Mouse (Mus musculus) heart, adult 2 months (tissue): ENCODE measurements around the gene Fam171a2. TPM values are rescaled to one million over a fixed set of nuclear protein-coding genes. Genes with fewer than 3 reads are reported as not detected.

ENCODE experiments used
- DNase-seq, 2 experiments: peaks; one replicate each; pipeline ENCODE4 v3.0.0; 2021
- H3K27ac ChIP-seq: fragments of 200-600 bp; 2 replicates; pipeline ENCODE4 v1.8.1; 2022
- H3K27me3 ChIP-seq: fragments of 200-500 bp; 2 replicates; pipeline ENCODE4 v1.6.1; 2012; ENCODE audit warnings: mild to moderate bottlenecking, low read length, inconsistent platforms, mixed read lengths; ENCODE audit not compliant: control insufficient read depth, insufficient read depth
- H3K36me3 ChIP-seq: fragments of 200-500 bp; 2 replicates; pipeline ENCODE4 v1.6.1; 2012; ENCODE audit warnings: low read length, inconsistent platforms; ENCODE audit not compliant: control insufficient read depth, insufficient read depth
- H3K4me1 ChIP-seq: fragments of 200-500 bp; 2 replicates; pipeline ENCODE4 v1.6.1; 2011; ENCODE audit warnings: low read length; ENCODE audit not compliant: control insufficient read depth, insufficient read depth
- H3K4me3 ChIP-seq: fragments of 200-600 bp; 2 replicates; pipeline ENCODE4 v1.8.1; 2022
- H3K79me2 ChIP-seq: fragments of 200-500 bp; replicated peaks from 2 replicates; pipeline ENCODE4 v1.6.1; 2012; ENCODE audit warnings: mild to moderate bottlenecking, inconsistent platforms, low read length, moderate library complexity, mixed read lengths; ENCODE audit not compliant: control insufficient read depth, insufficient read depth
- H3K9ac ChIP-seq: fragments of 200-500 bp; 2 replicates; pipeline ENCODE4 v1.6.1; 2012; ENCODE audit warnings: low read depth, mild to moderate bottlenecking, control low read depth, inconsistent platforms, low read length, mixed read lengths
- CTCF ChIP-seq: fragments of 200-600 bp; IDR thresholded peaks from 2 replicates; pipeline ENCODE4 v1.8.1; 2022; ENCODE audit warnings: antibody characterized with exemption, mild to moderate bottlenecking, moderate library complexity
- EP300 ChIP-seq: fragments of 200-500 bp; IDR thresholded peaks from 2 replicates; pipeline ENCODE4 v1.6.1; 2011; ENCODE audit warnings: low read depth, low read length, control low read depth; ENCODE audit not compliant: insufficient read depth
- POLR2A ChIP-seq: fragments of 200-500 bp; IDR thresholded peaks from 2 replicates; pipeline ENCODE4 v1.6.1; 2011; ENCODE audit warnings: mild to moderate bottlenecking, low read depth, low read length, control low read depth; ENCODE audit not compliant: insufficient read depth
- WGBS: fragments of 180-500 bp; shearing (Covaris S2); methylation state at CpG from one replicate; pipeline ENCODE4 v1.1.7; 2018; 5-methylcytosine and 5-hydroxymethylcytosine counted together
- intact Hi-C: fragments of 180-260 bp; cut with DNase I; formaldehyde crosslinking; loops from one replicate; pipeline ENCODE4 v1.15.1; 2025
- polyA plus RNA-seq: library from polyadenylated mRNA; depleted of rRNA; stranded (reverse); fragments of >200 nt; gene quantifications from 2 replicates; pipeline ENCODE4 v1.2.3, GENCODE M21; 2012
- total RNA-seq, 2 experiments: library from RNA; stranded (reverse); gene quantifications; 2 replicates each; pipeline ENCODE4 v1.2.3; 2021

Fam171a2 gene
- total and polyA plus RNA-seq, 3 experiments = 3.8 to 8.3 (median 3.9) TPM

GRCm38 (mm10) chr11:102439093-102440082, 8.1 kb downstream of the Fam171a2 start:
- 88% methylated on average over 14 of the region's 14 CpGs for WGBS
- no peak for TF ChIP-seq POLR2A
- no peak for TF ChIP-seq CTCF
- TF ChIP-seq EP300 = no peak
- no peak overlapping the region for H3K9ac ChIP-seq
- intact Hi-C loops = no loop called here
- no peak for DNase-seq
- no peak overlapping the region for H3K27ac ChIP-seq
- no peaks in the 10 kb centered on the region for H3K27me3 ChIP-seq
- H3K79me2 ChIP-seq = no peaks in the 10 kb centered on the region
- no peak overlapping the region for H3K4me3 ChIP-seq
- H3K4me1 ChIP-seq = no peaks in the 10 kb centered on the region
- H3K36me3 ChIP-seq = no peaks in the 10 kb centered on the region

DNA sequence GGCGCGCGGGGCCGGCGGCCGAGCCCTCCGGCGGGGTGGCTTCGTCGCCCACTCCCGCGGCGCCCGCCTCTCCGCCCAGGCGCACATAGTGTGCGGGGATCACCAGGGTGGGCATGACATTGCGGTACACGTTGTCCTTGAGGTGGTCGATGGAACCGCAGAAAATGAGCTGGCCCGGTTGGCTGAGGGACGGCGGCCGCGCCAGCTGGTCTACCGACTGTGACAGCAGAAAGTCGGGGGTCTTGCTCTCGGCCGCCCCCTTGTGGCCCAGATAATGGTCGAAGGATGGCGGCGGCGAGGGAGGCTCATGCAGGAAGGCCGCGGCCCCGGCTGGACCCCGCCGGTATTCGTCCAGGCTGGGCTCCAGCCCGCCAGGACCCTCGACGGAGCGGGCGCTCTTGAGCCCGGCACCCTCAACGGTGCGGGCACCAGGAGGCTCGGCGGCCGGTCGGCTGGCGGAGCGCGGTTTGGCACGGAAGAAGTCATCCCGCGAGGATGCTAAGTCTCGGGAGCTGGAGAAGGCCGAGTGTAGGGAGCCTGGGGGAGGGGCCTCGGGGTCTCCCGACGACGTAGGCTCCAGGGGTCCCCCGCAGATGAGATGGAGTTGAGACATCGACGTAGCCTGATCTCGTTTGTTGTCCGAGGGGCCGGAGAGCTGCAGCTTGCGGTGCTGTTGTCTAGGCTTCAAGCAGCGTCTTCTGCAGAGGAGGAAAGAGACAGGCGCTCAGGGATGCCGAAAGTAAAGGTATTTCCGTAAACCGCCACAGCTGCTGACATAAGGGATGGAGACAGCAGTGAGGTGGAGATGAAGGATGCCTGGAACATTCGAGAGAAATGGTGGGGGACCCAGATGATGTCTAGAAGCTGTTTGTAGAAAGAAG, 9.0 kb downstream of the Fam171a2 start:
- Histone ChIP-seq H3K36me3 (no peaks in the 10 kb centered on the region), H3K4me3 (peak overlapping the region; percentile 41), H3K4me1 (peaks cover 3% of the 10 kb centered on the region), H3K79me2 (no peaks in the 10 kb centered on the region), H3K27ac (no peak overlapping the region), H3K27me3 (no peaks in the 10 kb centered on the region), H3K9ac (peak overlapping the region; percentile 50)
- 41% methylated on average over 77 of the region's 77 CpGs for WGBS
- TF ChIP-seq EP300 (no peak), CTCF (peak; percentile 85)
- intact Hi-C loops = no loop called here
- DNase-seq = peak; percentile 70 to 85

GRCm38 (mm10) chr11:102437120-102438061, 10.1 kb downstream of the Fam171a2 start:
- 57% methylated on average over 87 of the region's 87 CpGs for WGBS
- Histone ChIP-seq H3K27me3 (no peaks in the 10 kb centered on the region), H3K36me3 (no peaks in the 10 kb centered on the region), H3K4me3 (peak overlapping the region; percentile 41), H3K4me1 (peaks cover 8% of the 10 kb centered on the region), H3K79me2 (no peaks in the 10 kb centered on the region), H3K27ac (no peak overlapping the region; the same call in 1 of the 2 replicates), H3K9ac (peak overlapping the region; percentile 50)
- intact Hi-C loops = no loop called here
- peak; percentile 67 to 70 for DNase-seq
- TF ChIP-seq POLR2A (no peak), CTCF (peak; percentile 60), EP300 (no peak)

DNA sequence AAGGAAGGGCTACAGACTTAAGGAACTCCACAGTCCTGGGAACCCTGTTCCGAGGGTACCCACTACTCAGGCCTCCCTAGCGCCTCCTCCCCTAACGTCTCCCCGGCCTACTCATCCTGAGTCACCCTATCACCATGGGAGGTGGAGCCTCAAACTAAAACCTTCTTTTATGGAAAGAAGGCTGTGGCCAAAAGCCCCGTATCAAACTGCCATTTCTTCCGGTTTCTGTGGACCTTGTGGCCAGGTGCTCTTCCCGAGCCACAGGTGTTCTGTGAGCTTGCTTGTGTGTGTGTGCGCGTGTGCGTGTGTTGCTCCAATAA, 11.1 kb downstream of the Fam171a2 start:
- Histone ChIP-seq H3K36me3 (no peaks in the 10 kb centered on the region), H3K4me1 (peaks cover 10% of the 10 kb centered on the region), H3K4me3 (no peak overlapping the region), H3K27ac (no peak overlapping the region), H3K9ac (no peak overlapping the region), H3K79me2 (no peaks in the 10 kb centered on the region), H3K27me3 (no peaks in the 10 kb centered on the region)
- no peak for DNase-seq
- TF ChIP-seq CTCF = no peak
- TF ChIP-seq EP300 = no peak
- no peak for TF ChIP-seq POLR2A
- intact Hi-C loops = no loop called here
- WGBS = 85% methylated on average over 10 of the region's 10 CpGs

DNA sequence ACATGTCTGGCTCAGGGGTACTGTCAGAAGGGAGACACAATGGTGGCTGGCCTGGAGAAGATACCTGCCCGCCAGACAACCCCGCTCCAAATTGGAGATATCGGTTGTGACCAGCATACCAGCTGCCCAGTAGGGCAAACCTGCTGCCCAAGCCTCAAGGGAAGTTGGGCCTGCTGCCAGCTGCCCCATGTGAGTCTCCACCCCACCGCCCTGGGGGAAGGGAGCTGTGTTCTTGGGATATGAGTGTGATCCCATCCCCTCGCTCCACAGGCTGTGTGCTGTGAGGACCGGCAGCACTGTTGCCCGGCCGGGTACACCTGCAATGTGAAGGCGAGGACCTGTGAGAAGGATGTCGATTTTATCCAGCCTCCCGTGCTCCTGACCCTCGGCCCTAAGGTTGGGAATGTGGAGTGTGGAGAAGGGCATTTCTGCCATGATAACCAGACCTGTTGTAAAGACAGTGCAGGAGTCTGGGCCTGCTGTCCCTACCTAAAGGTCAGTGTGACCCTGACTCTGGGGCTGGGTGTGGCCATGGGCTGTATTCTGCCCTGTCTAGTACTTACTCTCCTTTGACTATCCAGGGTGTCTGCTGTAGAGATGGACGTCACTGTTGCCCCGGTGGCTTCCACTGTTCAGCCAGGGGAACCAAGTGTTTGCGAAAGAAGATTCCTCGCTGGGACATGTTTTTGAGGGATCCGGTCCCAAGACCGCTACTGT, 11.6 kb downstream of the Fam171a2 start:
- 81% methylated on average over 18 of the region's 18 CpGs for WGBS
- Histone ChIP-seq H3K9ac (no peak overlapping the region), H3K79me2 (no peaks in the 10 kb centered on the region), H3K27ac (no peak overlapping the region), H3K36me3 (no peaks in the 10 kb centered on the region), H3K27me3 (no peaks in the 10 kb centered on the region), H3K4me1 (peaks cover 13% of the 10 kb centered on the region), H3K4me3 (no peak overlapping the region)
- peak; percentile 49 to 52 for DNase-seq
- intact Hi-C loops = no loop called here
- no peak for TF ChIP-seq CTCF
- no peak for TF ChIP-seq EP300
- TF ChIP-seq POLR2A = no peak
